Mouse (Mus musculus) liver, postnatal 0 days (tissue): ENCODE results near the gene Ehbp1. TPM values are rescaled to one million over a fixed set of nuclear protein-coding genes. Genes with fewer than 3 reads are reported as not detected.

ENCODE experiments used
- ATAC-seq: fragments of 200-750 bp; cut with Nextera tagmentation; 2 replicates; pipeline ENCODE4 v1.8.0; 2017; ENCODE audit warnings: mild to moderate bottlenecking, moderate library complexity
- DNase-seq: peaks from one replicate; pipeline ENCODE4 v3.0.0-alpha.2; 2016
- H3K27ac ChIP-seq: fragments of 300-500 bp; sonication (generic); 2 replicates; pipeline ENCODE4 v1.5.1; 2014; ENCODE audit warnings: antibody characterized with exemption, moderate library complexity, mild to moderate bottlenecking, low read depth
- H3K27me3 ChIP-seq: fragments of 300-500 bp; sonication (generic); 2 replicates; pipeline ENCODE4 v1.6.1; 2014; ENCODE audit warnings: low read length, control low read depth, mixed read lengths; ENCODE audit not compliant: insufficient read depth
- H3K36me3 ChIP-seq: fragments of 300-500 bp; sonication (generic); replicated peaks from 2 replicates; pipeline ENCODE4 v1.6.1; 2014; ENCODE audit warnings: mild to moderate bottlenecking, control low read depth, low read length, moderate library complexity, mixed read lengths; ENCODE audit not compliant: insufficient read depth
- H3K4me1 ChIP-seq: fragments of 300-500 bp; sonication (generic); 2 replicates; pipeline ENCODE4 v1.6.1; 2014; ENCODE audit warnings: antibody characterized with exemption, mild to moderate bottlenecking, control low read depth; ENCODE audit not compliant: insufficient read depth
- H3K4me2 ChIP-seq: fragments of 300-500 bp; sonication (generic); 2 replicates; pipeline ENCODE4 v1.6.1; 2014; ENCODE audit warnings: low read depth, mild to moderate bottlenecking, low read length, moderate library complexity, mixed read lengths
- H3K4me3 ChIP-seq: fragments of 300-500 bp; sonication (generic); 2 replicates; pipeline ENCODE4 v1.5.1; 2014; ENCODE audit warnings: low read depth, low read length
- H3K9ac ChIP-seq: fragments of 300-500 bp; sonication (generic); replicated peaks from 2 replicates; pipeline ENCODE4 v1.6.1; 2014; ENCODE audit warnings: mild to moderate bottlenecking, moderate library complexity
- H3K9me3 ChIP-seq: fragments of 300-500 bp; sonication (generic); 2 replicates; pipeline ENCODE4 v1.6.1; 2016; ENCODE audit warnings: mild to moderate bottlenecking, control low read depth, low read length, mixed read lengths
- CTCF ChIP-seq: sonication (generic); IDR thresholded peaks from 2 replicates; pipeline ENCODE4 v1.5.1; 2016; ENCODE audit warnings: antibody characterized with exemption, low read depth
- EP300 ChIP-seq: IDR thresholded peaks from 2 replicates; pipeline ENCODE4 v1.6.1; 2016; ENCODE audit warnings: antibody characterized with exemption, low read depth, mild to moderate bottlenecking
- WGBS: fragments of 180-500 bp; shearing (Covaris S2); extraction: QIAGEN DNeasy Blood & Tissue Kit; methylation state at CpG from one replicate; pipeline ENCODE4 v1.1.7; 2014; ENCODE audit not compliant: insufficient replicate concordance; 5-methylcytosine and 5-hydroxymethylcytosine counted together
- polyA plus RNA-seq: library from polyadenylated mRNA; unstranded; fragments of >200 nt; fragmentation: Nextera tagmentation; extraction: Ambion mirVana; gene quantifications from 2 replicates; pipeline ENCODE4 v1.2.1, GENCODE M21; 2015

The Ehbp1 gene
- polyA plus RNA-seq, 1 experiment from 2014 or later, result 1.9 TPM

DNA sequence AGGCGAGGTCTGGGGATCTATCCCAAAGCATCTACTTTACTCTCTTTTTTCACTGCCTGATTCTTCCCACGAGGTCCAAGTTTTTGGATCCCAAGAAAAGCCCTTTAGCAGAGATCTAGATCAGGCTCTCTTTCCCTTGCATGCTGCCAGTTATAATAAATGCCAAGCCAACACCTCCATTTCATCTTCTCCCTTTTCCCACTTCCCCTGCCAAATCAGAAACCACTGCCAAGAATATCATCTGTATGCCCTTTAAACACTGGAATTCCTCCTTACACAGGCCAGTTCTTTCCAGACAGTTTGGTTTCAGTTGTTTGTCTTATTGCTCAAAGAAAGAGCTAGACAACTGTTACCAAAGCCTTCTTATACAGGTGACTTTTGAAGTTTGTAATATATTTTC is 27.7 kb upstream of the Ehbp1 start:
- no peak overlapping the region for H3K4me3 ChIP-seq
- H3K36me3 ChIP-seq, result no peaks in the 10 kb centered on the region
- no peak overlapping the region for H3K9ac ChIP-seq
- peaks cover 4% of the 10 kb centered on the region; the same call in 1 of the 2 replicates for H3K4me1 ChIP-seq
- no peak for DNase-seq
- no peaks in the 10 kb centered on the region for H3K27me3 ChIP-seq
- H3K4me2 ChIP-seq, result no peak overlapping the region
- no peaks in the 10 kb centered on the region for H3K9me3 ChIP-seq
- WGBS, result 62% methylated on average over 2 of the region's 2 CpGs
- no peak overlapping the region for H3K27ac ChIP-seq
- no peak for ATAC-seq
- TF ChIP-seq EP300, result no peak
- TF ChIP-seq CTCF, result no peak

DNA sequence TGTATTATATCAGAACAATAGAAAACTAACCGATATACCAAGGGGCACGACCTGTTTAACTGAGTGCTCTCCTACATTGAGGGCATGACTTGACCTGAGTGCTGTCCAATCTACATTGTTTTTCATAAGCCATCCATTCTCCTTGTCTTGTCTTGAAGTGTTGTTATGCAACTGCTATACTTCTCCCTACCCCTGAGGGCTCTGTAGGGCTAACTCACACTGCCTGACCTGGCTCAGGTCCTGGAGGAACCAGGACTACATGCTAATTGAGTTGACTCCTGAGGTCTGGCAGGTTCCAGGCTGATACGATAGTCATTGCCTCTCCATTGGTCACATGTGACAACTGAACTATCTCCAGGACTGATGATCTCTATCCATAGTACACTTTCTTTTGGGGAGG is 26.5 kb upstream of the Ehbp1 start:
- 80% methylated on average over 3 of the region's 3 CpGs for WGBS
- Histone ChIP-seq H3K27me3 (no peaks in the 10 kb centered on the region), H3K4me2 (no peak overlapping the region), H3K4me1 (peaks cover 4% of the 10 kb centered on the region; the same call in 1 of the 2 replicates), H3K36me3 (no peaks in the 10 kb centered on the region), H3K4me3 (no peak overlapping the region), H3K27ac (no peak overlapping the region), H3K9me3 (no peaks in the 10 kb centered on the region), H3K9ac (no peak overlapping the region)
- no peak for TF ChIP-seq EP300
- no peak for TF ChIP-seq CTCF
- DNase-seq, result no peak
- no peak for ATAC-seq

DNA sequence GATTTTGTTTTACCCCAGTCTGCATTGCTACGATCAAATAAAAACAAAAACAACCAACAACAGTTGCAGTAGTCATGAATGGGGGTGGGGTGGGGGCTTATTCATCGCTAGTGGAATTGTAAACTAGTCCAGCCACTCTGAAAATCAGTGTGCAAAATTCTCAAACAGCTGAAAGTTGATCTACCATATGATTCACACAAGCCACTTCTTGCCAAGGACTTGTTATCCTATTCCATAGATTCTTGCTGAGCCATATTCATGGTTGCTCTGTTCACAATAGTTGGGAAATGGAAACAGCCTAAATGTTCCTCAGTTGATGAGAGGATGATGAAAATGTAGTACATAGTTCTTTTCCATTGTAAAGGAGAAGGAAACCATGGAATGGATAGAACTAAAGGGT is 24.4 kb upstream of the Ehbp1 start:
- H3K4me3 ChIP-seq, result no peak overlapping the region
- no peaks in the 10 kb centered on the region for H3K36me3 ChIP-seq
- no peaks in the 10 kb centered on the region for H3K27me3 ChIP-seq
- ATAC-seq (no peak), DNase-seq (no peak)
- no peak overlapping the region for H3K9ac ChIP-seq
- TF ChIP-seq EP300, result no peak
- TF ChIP-seq CTCF, result no peak
- H3K4me1 ChIP-seq, result no peaks in the 10 kb centered on the region
- WGBS, result 59% methylated on average over 2 of the region's 2 CpGs
- H3K27ac ChIP-seq, result no peak overlapping the region
- H3K9me3 ChIP-seq, result no peaks in the 10 kb centered on the region
- no peak overlapping the region for H3K4me2 ChIP-seq

DNA sequence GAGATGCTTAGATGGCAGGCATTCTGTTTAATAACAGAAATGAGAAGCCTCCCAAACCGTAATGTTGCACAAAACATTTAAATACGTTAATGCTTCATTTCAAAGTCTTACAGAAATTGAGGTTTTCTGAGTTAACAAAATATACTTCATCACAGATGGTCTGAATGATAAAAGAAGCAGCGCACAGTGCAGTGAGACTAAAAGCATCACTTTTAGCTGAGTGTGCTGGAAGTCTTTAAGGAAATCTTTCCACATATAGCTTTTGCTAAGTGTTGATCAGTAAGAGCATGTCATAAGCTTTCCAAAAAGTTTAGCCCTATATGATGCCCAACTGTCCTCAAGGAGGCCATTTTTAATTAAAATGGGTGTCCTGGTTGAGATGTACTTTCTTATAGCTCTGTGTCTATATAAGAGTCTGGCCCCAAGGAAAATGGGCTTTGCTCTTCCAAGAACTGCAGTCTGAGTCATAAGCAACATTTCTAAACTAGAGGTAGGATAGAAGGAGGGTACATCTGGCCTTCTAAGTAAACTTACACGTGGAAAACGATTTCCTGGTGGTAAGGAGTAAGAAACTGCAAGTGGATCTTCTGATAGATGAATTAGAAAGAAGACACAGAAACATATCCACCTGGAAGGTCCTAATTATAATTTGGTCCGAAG is 12.0 kb upstream of the Ehbp1 start:
- no peaks in the 10 kb centered on the region for H3K9me3 ChIP-seq

DNA sequence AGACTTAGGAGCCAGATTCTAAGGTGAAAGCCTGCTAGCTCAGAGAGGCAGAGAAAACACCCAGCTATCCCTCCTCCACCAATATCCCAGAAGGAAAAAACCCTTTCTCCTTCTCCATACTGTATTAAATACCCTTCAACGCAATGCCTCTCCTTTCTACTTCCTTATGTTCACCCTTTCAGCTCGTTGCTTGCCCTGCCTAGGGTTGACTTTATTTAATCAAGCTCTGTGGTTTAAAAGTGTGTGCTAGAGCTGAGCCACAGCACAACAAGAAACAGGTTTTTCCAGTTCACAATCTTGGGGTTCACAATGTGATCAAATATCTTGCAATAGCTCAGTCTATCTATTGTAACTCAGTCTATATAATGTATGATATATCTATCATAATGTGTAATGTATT is 7.9 kb upstream of the Ehbp1 start:
- Histone ChIP-seq H3K4me1 (no peaks in the 10 kb centered on the region), H3K36me3 (no peaks in the 10 kb centered on the region), H3K9ac (no peak overlapping the region), H3K4me2 (no peak overlapping the region), H3K27ac (no peak overlapping the region), H3K4me3 (no peak overlapping the region), H3K9me3 (no peaks in the 10 kb centered on the region), H3K27me3 (no peaks in the 10 kb centered on the region)
- 52% methylated on average over 2 of the region's 2 CpGs for WGBS
- ATAC-seq (no peak), DNase-seq (no peak)
- no peak for TF ChIP-seq EP300
- no peak for TF ChIP-seq CTCF

More for the DNA sequence above, 12.0 kb upstream of the Ehbp1 start:
- no peaks in the 10 kb centered on the region for H3K36me3 ChIP-seq
- 68% methylated on average over 6 of the region's 6 CpGs for WGBS
- ATAC-seq (no peak), DNase-seq (no peak)
- no peak for TF ChIP-seq CTCF
- no peak for TF ChIP-seq EP300
- no peak overlapping the region for H3K27ac ChIP-seq
- no peak overlapping the region for H3K9ac ChIP-seq
- no peaks in the 10 kb centered on the region for H3K4me1 ChIP-seq
- no peaks in the 10 kb centered on the region for H3K27me3 ChIP-seq
- no peak overlapping the region for H3K4me2 ChIP-seq
- no peak overlapping the region for H3K4me3 ChIP-seq

DNA sequence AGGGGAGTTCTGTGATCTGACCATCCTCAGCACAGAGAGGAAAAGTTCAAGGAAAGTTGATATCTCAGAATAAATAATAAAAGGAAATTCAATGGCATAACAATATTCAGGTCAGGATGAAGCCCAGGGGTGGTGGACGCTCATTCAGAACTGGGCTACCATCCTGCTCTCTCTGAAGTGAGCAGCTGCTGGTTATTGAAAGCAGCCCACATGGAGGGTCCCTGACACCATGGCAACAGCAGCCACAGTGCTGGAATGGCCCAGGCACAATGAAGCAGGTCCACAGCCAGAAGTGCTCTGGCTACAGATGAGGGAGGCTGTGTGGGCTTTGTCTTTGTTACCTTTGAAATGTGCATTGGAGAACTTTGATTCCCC is 6.4 kb upstream of the Ehbp1 start:
- Histone ChIP-seq H3K27me3 (no peaks in the 10 kb centered on the region), H3K36me3 (no peaks in the 10 kb centered on the region), H3K27ac (no peak overlapping the region), H3K9me3 (no peaks in the 10 kb centered on the region), H3K4me3 (no peak overlapping the region), H3K9ac (no peak overlapping the region), H3K4me1 (no peaks in the 10 kb centered on the region), H3K4me2 (no peak overlapping the region)
- no peak for TF ChIP-seq CTCF
- TF ChIP-seq EP300, result no peak
- 61% methylated on average over 1 of the region's 1 CpGs for WGBS
- DNase-seq (no peak), ATAC-seq (no peak)
